Mouse (Mus musculus) testis, adult 2 months (tissue): ENCODE data around the gene Pklr.

ENCODE experiments used
- CTCF ChIP-seq: fragments of 200-500 bp; IDR thresholded peaks from 2 replicates; pipeline ENCODE4 v1.5.1; 2012; ENCODE audit warnings: low read depth, mild to moderate bottlenecking, inconsistent platforms, low read length, moderate library complexity; ENCODE audit not compliant: control insufficient read depth, insufficient read depth, insufficient replicate concordance
- POLR2A ChIP-seq: fragments of 200-500 bp; IDR thresholded peaks from 2 replicates; pipeline ENCODE4 v1.6.1; 2012; ENCODE audit warnings: low read depth, mild to moderate bottlenecking, inconsistent platforms, low read length, moderate library complexity; ENCODE audit not compliant: control insufficient read depth

DNA sequence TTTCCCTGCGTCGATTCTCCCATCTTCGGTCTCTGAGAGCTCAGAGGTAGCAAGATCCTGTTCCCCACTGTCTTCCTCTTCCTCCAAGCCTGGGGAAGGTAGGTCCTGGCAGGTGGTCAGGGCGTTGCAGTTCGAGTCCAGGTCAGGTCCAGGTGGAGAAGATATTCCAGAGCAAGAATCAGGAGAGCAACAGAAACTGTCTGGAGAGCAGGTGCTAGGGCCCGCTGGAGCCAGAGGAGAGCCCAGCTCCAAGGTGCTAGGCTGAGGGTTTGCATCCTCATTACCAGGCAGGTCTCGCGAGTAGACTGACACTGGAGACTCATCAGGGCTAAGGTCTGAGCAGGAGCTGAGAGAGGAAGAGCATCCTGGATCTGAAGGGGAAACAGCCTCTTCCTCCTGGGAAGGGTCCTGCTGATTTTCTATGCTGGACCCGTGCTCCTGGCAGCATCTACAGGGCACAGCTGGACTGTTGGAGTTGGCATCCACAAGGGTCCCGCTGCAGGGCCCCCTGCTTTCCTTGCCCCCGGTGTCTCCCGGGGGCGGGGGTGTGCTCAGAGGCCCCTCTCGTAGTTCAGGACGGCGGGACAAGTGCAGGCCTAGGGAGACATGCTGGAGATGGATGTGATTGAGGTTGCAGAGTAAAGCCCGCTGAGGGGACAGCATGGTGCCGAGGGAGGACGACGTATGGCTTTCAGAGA lies 44.0 kb upstream of the Pklr start:
- no peak for TF ChIP-seq POLR2A
- TF ChIP-seq CTCF = no peak
